Mouse (Mus musculus): ENCODE measurements at regions not wholly inside any gene's neighbourhood (a gene's known extent, or its start where the extent isn't known, plus 50 kb on each side); places are given as distances from the start of the nearest gene placed in this dataset.
A peak's percentile ranks its signal among the peaks of the same experiment; 100 is the strongest.

DNA sequence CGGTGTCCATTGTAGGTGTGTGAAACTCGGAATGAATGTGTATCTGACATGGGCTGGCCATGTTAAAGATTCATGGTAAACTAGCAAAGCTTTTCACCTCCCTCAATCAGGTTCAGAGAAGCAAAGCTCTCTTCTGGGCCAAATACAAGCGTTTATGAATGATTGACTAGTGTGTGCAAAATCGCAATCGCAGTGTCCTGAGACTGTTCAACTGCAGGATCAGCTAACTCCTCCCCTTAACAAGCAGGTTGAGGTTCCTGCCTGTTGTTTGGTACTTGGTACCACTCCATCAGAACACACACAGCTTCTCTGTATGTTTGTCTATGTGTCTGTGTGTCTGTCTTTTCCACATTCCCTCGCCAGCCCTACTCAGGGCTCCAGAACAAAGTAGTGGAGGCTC is 458.6 kb downstream of the Cd83 start:
- no peak for DNase-seq (ENCODE audit: low spot score)

DNA sequence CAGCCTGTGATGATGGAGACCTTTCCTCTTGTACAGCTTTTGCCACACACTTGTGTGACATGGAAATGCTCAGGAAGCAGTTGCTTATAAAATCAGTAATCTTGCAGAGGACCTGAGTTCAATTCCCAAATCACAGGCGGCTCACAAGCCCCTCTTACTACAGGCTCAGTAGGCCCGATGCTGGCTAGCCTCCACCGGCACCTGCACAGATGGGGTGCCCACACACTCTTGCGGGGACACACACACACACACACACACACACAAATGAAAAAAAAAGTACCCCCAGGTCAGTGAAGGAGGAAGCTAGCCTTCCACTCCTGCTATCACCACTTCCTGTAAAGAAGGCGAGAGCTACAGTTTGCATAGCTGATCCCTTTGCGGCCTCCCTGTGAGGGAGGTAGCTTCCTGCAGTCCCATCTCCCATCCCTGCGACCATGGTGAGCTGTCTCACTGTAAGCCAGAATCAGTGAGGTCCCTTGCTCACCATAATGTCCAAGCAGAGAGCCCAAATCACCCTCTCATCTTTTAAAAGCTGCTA is 462.2 kb downstream of the Cd83 start:
- no peak for DNase-seq (ENCODE audit: low spot score)

DNA sequence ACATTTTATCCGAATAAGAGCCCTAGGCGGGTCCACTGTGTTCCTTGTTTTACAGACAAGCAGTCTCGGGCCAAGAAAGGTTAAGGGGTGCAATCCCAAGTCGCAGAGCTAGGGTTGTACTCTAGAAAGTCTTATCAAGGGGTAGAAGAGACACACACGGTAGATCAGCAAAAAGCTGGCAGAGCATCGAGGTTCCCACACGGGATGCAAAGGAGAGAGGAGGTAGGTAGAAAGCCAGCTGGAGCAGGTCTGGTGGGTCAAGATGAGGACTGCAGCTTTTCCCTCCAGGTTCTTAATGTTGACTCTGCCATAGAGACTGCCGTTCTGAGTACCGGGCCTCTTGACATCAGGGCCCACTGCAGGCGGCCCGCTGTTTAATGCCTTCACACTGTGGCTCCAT is 463.3 kb downstream of the Cd83 start:
- DNase-seq (ENCODE audit: low spot score) = no peak

DNA sequence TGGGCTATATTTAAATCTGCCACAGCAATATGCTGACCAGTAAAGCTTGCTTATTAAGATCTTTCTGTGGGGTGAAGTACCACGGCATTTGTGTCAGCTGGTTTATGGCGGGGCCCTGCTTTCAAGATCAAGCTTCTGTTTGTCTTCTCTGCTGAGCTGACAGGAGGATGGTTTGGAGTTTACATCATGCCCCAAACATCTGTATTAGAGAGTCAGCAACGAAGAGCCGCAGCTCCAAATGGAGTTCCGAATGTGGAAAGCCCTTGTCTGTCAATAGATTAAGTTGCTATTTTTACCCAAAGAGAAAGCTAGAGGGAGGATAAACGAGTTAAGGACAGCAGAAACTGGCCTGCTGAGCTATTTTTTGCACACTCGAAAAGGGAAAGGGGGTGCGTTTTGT is 463.8 kb downstream of the Cd83 start:
- no peak for DNase-seq (ENCODE audit: low spot score)

DNA sequence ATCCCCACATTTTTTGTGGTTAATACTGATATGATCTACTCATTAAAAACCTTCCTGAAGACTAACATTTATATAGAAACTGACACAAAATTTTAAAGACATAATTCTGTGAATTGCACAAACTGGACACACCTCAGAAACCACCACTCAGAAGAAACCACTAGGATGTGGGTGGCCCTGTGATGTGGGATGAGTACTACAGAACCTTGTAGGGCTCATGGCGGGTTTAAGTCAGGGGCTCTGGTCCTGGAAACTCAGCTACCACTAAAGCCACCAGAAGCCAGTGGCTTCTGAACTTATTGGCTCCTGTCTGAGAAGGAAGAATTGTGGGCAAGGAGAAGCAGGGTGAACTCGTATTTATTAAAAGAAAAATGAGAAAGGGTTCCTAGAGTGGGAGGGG is 464.5 kb downstream of the Cd83 start:
- DNase-seq (ENCODE audit: low spot score) = no peak

DNA sequence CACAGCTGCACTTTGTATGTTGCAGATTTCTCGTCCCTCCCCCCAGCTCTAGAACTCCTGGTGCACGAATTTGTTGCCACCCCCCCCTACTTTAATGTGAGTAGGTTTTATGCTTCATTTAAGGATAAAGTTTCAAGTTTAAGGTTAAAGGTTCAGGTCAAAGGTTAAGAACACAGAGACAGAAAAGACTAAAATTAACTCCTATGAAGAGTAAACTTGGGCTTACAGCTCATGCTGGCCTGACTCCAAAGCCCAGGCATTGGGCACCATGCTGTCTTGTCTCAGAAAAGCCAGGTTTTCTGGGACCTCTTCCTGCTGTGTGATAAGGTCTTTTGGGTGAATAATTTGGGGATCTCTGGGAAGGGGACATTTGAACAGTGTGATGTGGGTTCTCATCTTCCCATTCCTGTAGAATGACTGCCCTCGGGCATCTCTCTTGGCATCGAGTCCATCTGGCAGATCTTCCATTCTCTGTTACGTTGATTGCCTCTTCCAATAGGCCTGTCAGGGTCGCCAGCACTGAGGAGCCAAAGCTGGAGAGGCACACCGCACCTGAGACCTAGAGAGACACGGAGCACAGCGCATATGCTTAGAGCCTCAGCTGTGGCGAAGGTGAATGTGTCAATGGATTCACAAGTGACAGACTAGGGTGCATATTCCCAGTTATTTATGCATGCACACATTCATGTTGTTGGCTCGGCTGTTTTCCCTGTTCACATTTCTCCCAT is 466.1 kb downstream of the Cd83 start:
- DNase-seq (ENCODE audit: low spot score) = no peak

DNA sequence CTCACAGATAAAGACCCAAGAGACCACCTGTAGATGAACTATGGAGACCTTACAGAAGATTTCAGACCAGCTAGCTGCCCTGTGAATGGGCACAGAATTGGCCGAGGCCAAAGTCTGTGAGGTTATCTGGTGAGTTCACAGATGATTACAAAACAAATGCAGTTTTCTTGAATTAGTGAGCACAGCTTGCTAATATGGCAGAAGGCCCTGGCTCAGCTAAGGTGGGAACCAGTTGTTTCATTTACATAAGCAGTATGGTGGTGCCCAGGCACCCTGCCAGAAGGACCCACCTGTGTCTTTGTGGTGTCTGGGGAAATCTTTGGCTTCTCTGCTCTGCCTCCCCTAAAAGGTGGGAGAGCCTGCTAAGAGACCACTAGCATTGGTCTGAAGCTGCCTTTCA is 466.9 kb downstream of the Cd83 start:
- DNase-seq (ENCODE audit: low spot score) = no peak

DNA sequence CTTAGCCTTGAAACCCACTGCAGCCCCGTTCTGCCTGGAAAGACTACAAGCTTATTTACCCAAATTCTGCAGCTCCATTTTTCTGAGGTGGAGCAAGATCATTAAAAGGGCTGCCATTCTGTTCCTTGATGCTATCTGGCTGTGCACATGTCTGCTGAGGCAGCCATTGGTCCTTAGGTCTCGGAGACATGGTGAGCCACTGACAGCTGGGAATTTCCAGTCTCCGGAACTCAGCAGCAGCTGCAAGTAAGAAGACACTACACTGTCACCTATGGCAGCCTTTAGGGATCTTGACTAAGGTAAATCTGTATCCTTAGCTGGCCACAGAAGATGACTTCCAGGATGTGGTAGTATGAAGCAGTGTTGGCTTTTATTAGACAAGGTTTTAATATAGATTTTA is 467.9 kb downstream of the Cd83 start:
- DNase-seq (ENCODE audit: low spot score) = no peak

DNA sequence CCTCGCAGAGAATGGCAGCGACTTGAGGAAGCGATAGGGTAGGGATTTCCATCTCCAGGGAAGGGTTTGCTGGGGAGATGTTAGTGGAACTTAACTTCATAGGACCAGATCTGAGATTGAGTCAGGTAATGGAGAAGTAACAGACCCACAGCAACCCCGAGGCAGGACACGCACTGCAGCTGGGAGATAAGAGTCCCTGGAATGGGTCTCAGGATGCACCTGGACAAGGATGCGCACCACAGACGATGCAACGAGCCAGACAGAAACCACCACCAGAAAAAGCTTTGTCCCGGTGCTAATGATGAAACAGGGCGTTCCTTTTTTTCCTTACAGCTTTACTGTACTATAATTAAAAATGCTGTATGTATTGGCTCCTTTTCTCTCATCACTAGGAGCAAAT is 470.9 kb upstream of the Jarid2 start:
- DNase-seq (ENCODE audit: low spot score) = no peak

DNA sequence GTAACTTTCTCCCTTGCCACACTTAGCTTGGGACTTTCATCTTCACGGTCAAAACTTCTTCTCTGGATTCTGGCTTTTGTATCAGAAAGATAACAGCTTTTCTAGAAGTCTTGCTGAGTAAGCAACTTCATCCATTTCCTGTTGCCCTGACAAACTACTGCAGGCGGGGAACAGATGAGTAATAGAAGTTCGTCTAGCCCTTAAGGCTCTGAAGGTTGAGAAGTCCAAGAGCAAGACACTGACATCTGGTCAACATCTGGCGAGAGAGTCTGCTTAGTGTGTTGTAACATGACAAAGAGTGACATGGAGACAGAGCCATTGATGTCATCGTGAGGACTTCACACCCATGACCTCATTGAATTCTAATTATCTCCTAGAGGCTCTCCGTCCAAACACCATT is 469.2 kb upstream of the Jarid2 start:
- no peak for DNase-seq (ENCODE audit: low spot score)

DNA sequence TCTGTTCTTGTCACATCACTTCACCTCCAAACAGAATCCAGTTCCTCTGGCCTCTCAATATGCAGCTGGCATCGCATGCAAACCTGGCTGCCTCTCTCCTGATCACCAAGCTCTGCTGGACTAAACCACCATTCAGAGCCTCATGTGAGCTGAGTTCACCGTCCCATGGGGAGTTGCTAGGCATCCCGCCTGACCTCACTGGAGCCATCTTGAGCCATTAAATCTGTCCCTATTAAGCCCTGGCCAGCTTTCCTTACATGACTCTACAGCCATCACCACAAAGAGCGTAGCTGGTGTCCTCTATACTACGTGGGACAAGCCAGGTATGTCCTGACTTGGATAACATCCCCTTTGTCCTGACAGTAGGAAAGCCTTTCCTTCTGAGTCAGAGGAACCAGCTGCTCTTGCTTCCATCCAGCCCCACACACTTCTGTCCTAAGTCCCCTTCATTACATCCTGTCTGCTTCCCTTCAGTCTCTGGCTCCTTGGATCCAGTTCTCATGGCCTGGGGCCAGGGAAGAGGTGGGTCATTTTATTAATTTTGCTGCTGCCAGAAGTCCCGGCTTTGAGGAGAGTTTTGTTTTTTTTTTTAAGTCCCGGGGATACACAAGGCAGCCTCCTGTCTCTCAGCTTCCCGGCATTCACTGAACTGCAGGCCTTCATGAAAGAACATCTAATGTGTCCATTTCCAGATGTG is 468.5 kb upstream of the Jarid2 start:
- no peak for DNase-seq (ENCODE audit: low spot score)

DNA sequence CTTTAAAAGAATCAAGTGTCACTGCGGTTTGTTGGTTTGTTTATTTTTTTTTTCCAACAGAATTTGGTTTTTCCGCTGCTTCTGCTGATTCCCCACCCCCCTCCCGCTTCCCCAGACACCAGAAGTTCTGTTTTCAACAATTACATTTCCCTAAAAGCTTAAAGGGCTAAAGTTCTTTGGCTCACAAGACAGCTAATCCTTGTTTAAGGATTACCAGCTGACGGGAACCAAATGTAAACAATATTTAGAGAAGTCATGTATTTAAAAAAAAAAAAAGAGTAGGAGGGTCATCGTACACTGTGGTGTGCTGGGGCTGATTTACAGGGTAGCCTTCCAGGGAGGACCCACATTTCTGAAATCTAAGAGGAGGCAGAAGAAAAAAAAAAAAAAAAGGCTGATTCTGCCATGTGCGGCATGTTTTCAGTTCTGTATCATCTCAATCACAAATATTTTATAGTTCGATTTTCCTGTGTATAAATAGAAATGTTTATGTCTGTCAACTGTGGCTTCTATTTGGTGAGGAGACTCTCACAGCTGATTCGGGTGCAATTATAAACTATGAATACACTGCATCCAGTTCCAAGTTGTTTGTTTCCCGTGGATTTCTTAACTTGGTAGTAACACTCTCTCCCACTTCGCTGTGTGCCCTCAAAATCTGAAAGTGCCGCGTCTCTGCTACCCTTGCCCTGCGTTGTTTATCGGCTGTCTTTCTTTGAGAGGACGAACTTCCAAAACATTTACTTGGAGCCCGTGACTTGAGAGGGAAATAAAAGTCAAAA is 456.3 kb upstream of the Jarid2 start:
- no peak for DNase-seq (ENCODE audit: low spot score)

DNA sequence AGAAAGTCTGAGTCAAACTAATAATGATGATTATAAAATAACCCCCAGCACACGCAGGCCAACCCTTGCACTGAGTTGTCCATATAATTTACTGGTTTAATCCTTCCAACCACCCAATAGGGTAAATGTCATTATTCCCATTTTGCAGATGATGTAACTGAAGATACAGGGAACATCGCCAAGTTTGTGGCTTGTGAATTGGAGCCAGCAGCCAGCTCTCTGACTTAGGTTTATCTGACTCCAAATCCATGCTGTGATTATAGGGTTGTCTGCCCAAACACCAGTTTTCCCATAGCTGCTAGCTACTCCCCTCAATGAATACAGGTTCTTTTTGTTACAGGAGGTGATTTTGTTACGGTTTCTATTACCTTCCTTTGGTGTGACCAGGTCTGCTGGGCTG is 451.3 kb upstream of the Jarid2 start:
- peak; percentile 39 for DNase-seq (ENCODE audit: low spot score)

DNA sequence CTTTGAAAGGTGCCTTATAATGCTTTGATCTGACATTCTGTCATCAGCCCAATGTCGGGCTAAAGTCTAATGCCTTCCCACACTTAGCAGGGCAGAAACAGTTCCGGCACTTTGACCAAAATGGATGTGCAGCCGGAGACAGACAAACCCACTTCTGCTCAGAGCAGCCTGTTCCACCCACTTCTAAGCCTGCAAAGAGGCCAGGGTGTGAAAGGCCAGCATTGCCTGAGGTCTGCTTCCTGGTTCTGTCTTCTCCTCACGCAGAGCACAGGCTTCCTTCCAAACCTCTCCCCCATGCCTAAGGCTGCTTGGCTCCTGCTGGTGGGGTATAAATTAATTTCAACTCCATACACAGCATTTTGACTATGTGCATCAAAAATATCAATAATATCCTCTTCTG is 450.2 kb upstream of the Jarid2 start:
- peak; percentile 10 for DNase-seq (ENCODE audit: low spot score)

DNA sequence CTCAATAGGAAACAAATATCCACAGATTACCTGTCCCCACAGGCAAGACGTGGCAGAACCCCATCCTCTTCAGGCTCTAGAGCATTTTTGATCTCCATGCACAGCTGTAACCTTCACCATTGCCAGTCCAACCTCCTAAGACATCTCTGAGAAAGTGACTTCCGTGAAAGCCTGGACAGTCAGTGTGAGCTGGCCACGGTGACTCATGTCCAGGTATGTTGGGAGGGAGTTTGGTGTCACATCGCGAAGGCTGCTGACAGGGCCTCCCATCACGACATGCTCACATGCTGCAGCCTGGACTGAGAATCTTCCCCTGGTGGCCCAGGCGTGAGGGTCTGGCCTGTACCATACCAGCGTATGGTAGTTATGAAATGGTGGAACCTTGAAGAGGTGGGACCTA is 449.0 kb upstream of the Jarid2 start:
- no peak for DNase-seq (ENCODE audit: low spot score)

DNA sequence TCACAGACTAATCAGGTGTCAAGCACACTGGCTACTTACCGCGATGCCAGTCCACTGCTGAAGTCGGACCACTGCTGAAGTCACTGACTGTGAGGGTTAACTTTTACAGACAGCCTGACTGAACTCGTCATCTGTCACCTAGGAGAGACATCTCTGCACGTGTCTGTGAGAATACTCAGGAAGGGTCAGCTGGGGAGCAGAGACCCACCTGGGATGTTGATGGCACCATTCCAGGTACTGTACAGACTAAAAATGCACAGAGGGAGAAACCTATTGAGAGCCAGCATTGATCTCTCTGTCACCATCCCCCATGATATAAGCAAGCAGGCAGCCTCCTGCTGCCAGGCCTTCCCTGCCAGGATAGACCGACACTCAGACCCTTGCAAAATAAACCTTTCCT is 447.5 kb upstream of the Jarid2 start:
- DNase-seq (ENCODE audit: low spot score) = no peak

DNA sequence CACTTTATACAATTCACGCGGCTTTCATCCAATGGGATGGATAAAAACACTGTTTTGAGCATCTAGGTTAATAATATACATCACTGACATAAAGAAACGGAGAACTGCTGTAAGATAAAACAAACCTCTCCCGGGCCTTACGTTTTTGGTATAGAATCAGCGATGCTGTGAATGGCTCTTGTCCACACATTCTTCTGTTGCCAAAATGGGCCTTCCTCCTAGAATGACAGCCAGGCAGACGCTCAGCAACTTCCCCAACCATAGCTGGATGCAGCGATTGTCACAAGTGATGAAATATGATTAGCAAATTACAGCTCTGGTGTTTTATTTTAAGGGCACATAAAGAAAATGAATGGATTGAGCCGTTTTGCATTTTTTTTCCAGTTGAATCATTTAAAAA is 447.0 kb upstream of the Jarid2 start:
- DNase-seq (ENCODE audit: low spot score) = no peak

DNA sequence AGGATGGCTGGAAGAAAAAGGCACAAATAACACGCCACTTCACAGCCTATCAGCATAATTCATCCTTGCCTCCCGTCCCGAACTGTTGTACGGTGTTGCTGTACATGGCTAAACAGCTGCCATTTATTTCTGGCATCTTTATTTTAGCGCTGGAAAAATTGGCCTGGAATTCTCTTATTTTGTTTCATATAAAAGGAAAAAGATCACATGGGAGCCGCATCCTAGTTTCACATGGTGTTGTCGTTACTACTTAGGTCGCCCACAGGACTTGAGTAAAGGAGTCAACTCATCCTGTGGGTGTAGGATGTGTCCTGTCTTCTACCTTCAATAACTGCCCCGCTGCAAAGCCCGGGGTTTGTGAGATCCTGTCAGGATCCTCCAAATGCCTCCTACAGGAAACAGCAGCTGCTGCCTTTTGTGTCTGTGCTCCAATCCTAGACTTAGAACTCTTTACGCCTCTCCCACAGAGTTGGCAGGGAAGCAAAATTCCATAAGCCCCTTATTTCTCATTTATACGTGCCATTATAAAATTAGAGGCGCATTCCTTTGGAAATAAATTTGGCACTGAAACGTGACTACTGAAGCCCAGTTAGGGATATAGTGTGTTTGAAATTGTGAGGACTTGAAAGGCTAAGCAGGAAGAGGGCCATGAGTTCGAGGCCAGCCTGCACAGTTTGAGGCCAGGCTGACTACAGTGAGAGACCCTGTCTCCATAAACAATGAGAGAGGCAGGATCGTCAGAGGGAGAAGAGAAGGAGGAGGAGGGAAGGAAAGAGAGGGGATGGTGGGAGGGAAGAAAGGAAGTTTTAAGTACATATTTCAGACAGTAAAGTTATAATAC is 446.3 kb upstream of the Jarid2 start:
- no peak for DNase-seq (ENCODE audit: low spot score)

DNA sequence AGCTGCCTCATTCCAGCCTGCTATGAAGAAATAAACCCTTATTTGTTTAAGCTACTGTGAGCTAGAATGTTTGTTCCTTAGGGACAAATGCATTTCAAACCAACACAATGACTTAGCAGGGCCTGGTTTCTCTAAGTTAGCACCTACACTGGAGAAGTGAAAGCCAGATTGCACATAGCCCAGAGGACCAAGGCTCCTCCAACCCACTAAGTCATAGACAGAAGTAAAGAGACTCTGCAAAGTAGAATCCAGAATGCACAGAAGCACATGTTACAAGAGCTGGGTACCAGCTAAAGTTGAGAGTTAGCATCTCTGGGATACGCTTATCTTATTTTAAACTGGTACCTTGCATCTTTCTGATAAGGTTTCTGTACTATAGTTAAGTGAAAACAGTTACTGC is 443.4 kb upstream of the Jarid2 start:
- DNase-seq (ENCODE audit: low spot score) = no peak

DNA sequence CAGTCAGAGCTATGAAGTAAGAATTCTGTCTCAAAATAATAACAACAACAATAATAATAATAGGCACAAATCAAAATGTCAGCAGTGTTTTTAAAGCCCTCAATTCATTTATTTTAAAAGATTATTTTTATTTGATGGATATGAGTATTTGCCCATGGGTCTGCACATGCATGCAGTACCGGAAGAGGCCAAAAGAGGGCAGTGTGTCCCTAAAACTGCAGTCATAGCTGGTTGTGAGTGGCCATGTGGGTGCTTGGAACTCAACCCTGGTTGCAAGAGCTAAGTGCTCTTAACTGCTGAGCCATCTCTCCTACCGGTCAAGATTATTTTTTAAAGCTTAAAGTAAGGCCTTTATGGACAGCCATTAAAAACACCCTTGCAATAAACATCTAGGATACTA is 439.1 kb upstream of the Jarid2 start:
- no peak for DNase-seq (ENCODE audit: low spot score)

DNA sequence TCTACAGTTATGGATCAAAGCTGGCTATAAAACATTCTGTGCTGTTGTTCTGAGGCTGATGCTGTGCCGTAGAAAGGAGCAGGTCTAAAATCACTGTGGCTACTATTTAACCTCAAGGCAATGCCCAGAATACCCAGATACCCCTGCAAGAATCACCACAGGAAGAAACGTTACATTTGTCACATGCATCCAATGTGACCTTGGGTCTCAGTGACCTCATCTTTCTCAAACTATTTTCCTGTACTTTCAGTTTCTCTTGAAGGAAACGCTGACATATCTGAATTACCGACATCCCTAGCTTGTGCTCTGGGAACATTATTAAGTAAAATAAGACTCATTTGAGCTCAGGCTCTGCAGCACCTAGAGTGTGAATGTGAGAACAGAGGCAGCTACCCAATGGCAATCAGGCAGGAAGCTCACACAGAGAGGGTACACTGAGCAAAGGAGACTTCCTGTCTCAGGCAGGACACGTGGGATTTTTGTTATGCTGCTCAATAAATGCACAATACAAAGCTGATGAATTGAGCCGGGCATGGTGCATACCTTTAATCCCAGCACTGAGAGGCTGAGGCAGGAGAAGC is 436.7 kb upstream of the Jarid2 start:
- DNase-seq (ENCODE audit: low spot score) = no peak
